Mouse (Mus musculus) forebrain, embryonic 16.5 days (tissue): Measurements from ENCODE around the gene Pcsk6. TPM values are rescaled to one million over a fixed set of nuclear protein-coding genes. Genes with fewer than 3 reads are reported as not detected.

ENCODE experiments used
- ATAC-seq: fragments of 200-750 bp; cut with Nextera tagmentation; 2 replicates; pipeline ENCODE4 v1.8.0; 2017; ENCODE audit warnings: mild to moderate bottlenecking, moderate library complexity
- H3K27ac ChIP-seq: fragments of 300-500 bp; sonication (generic); 2 replicates; pipeline ENCODE4 v1.5.1; 2014; ENCODE audit warnings: low read length, control low read depth
- H3K27me3 ChIP-seq: fragments of 300-500 bp; sonication (generic); replicated peaks from 2 replicates; pipeline ENCODE4 v1.6.1; 2014; ENCODE audit warnings: low read length; ENCODE audit not compliant: control insufficient read depth, insufficient read depth
- H3K36me3 ChIP-seq: fragments of 300-500 bp; sonication (generic); 2 replicates; pipeline ENCODE4 v1.6.1; 2014; ENCODE audit not compliant: control insufficient read depth, insufficient read depth
- H3K4me1 ChIP-seq: fragments of 300-500 bp; sonication (generic); replicated peaks from 2 replicates; pipeline ENCODE4 v1.6.1; 2014; ENCODE audit warnings: low read length; ENCODE audit not compliant: control insufficient read depth, insufficient read depth
- H3K4me2 ChIP-seq: fragments of 300-500 bp; sonication (generic); 2 replicates; pipeline ENCODE4 v1.6.1; 2014; ENCODE audit warnings: mild to moderate bottlenecking, low read length, control low read depth
- H3K4me3 ChIP-seq: fragments of 300-500 bp; sonication (generic); replicated peaks from 2 replicates; pipeline ENCODE4 v1.5.1; 2014; ENCODE audit warnings: mild to moderate bottlenecking, low read length, control low read depth
- H3K9ac ChIP-seq: fragments of 300-500 bp; sonication (generic); replicated peaks from 2 replicates; pipeline ENCODE4 v1.6.1; 2014; ENCODE audit warnings: low read depth, low read length, control low read depth
- H3K9me3 ChIP-seq: fragments of 300-500 bp; sonication (generic); 2 replicates; pipeline ENCODE4 v1.6.1; 2016; ENCODE audit warnings: low read length; ENCODE audit not compliant: control insufficient read depth
- WGBS: fragments of 180-500 bp; shearing (Covaris S2); extraction: QIAGEN DNeasy Blood & Tissue Kit; methylation state at CpG from one replicate; pipeline ENCODE4 v1.1.7; 2014; 5-methylcytosine and 5-hydroxymethylcytosine counted together
- polyA plus RNA-seq: library from polyadenylated mRNA; unstranded; fragments of >200 nt; fragmentation: Nextera tagmentation; extraction: Ambion mirVana; gene quantifications from 2 replicates; pipeline ENCODE4 v1.2.1, GENCODE M21; 2015

Pcsk6 gene
- polyA plus RNA-seq, 1 experiment from 2014 or later: 0.90 TPM

GRCm38 (mm10) chr7:66079364-66080230 is 218.1 kb downstream of the Pcsk6 start, which contains the start of gene Selenos:
Selenos (plus strand) TSS chr7:66079649.
- H3K4me3 ChIP-seq: peak within 1 kb of the TSS; percentile 95
- no peaks in the 10 kb centered on the region for H3K27me3 ChIP-seq
- H3K4me2 ChIP-seq: peak within 1 kb of the TSS; percentile 96
- no peaks in the 10 kb centered on the region for H3K9me3 ChIP-seq
- H3K9ac ChIP-seq: peak within 1 kb of the TSS; percentile 71
- peaks cover 24% of the 10 kb centered on the region for H3K36me3 ChIP-seq
- peak; percentile 100 for ATAC-seq
- H3K4me1 ChIP-seq: peaks cover 20% of the 10 kb centered on the region
- WGBS: under 1% methylated on average over 64 of the region's 65 CpGs
- H3K27ac ChIP-seq: peak within 1 kb of the TSS; percentile 79

- H3K9me3 ChIP-seq: no peaks in the 10 kb centered on the region
- peak overlapping the region; percentile 95 for H3K4me3 ChIP-seq
- H3K4me1 ChIP-seq: peaks cover 20% of the 10 kb centered on the region
- WGBS: 41% methylated on average over 5 of the region's 5 CpGs
- H3K9ac ChIP-seq: peak overlapping the region; percentile 71
- ATAC-seq: no peak
- H3K27me3 ChIP-seq: no peaks in the 10 kb centered on the region
- no peak overlapping the region for H3K27ac ChIP-seq
- H3K36me3 ChIP-seq: peaks cover 23% of the 10 kb centered on the region
- H3K4me2 ChIP-seq: peak overlapping the region; percentile 96
Observed at GRCm38 (mm10) chr7:66080231-66080613, 218.7 kb downstream of the Pcsk6 start.

- Histone ChIP-seq H3K4me3 (no peak overlapping the region), H3K4me2 (no peak overlapping the region), H3K36me3 (peaks cover 40% of the 10 kb centered on the region), H3K27ac (no peak overlapping the region), H3K27me3 (no peaks in the 10 kb centered on the region), H3K9me3 (no peaks in the 10 kb centered on the region), H3K4me1 (peaks cover 14% of the 10 kb centered on the region), H3K9ac (no peak overlapping the region)
- 86% methylated on average over 6 of the region's 6 CpGs for WGBS
- ATAC-seq: no peak
Observed at GRCm38 (mm10) chr7:66083757-66084156, 222.2 kb downstream of the Pcsk6 start.

GRCm38 (mm10) chr7:66084546-66084945 is 223.0 kb downstream of the Pcsk6 start:
- 87% methylated on average over 7 of the region's 7 CpGs for WGBS
- no peak overlapping the region for H3K9ac ChIP-seq
- no peak overlapping the region for H3K4me2 ChIP-seq
- no peaks in the 10 kb centered on the region for H3K27me3 ChIP-seq
- H3K9me3 ChIP-seq: no peaks in the 10 kb centered on the region
- peaks cover 12% of the 10 kb centered on the region for H3K4me1 ChIP-seq
- H3K4me3 ChIP-seq: no peak overlapping the region
- no peak for ATAC-seq
- H3K27ac ChIP-seq: no peak overlapping the region
- H3K36me3 ChIP-seq: peaks cover 46% of the 10 kb centered on the region

- H3K4me1 ChIP-seq: no peaks in the 10 kb centered on the region
- no peaks in the 10 kb centered on the region for H3K27me3 ChIP-seq
- H3K36me3 ChIP-seq: peaks cover 57% of the 10 kb centered on the region
- no peak overlapping the region for H3K4me3 ChIP-seq
- no peaks in the 10 kb centered on the region for H3K9me3 ChIP-seq
- 94% methylated on average over 4 of the region's 4 CpGs for WGBS
- no peak overlapping the region for H3K9ac ChIP-seq
- H3K4me2 ChIP-seq: no peak overlapping the region
- H3K27ac ChIP-seq: no peak overlapping the region
- ATAC-seq: no peak
Observed at GRCm38 (mm10) chr7:66087652-66088051, 226.1 kb downstream of the Pcsk6 start.

- no peak overlapping the region for H3K4me3 ChIP-seq
- no peaks in the 10 kb centered on the region for H3K4me1 ChIP-seq
- no peaks in the 10 kb centered on the region for H3K9me3 ChIP-seq
- WGBS: 89% methylated on average over 2 of the region's 2 CpGs
- no peak overlapping the region for H3K9ac ChIP-seq
- H3K36me3 ChIP-seq: peaks cover 55% of the 10 kb centered on the region
- ATAC-seq: no peak
- no peak overlapping the region for H3K27ac ChIP-seq
- H3K4me2 ChIP-seq: no peak overlapping the region
- no peaks in the 10 kb centered on the region for H3K27me3 ChIP-seq
Observed at GRCm38 (mm10) chr7:66088077-66088476, 226.5 kb downstream of the Pcsk6 start.

GRCm38 (mm10) chr7:66090676-66091190 is 229.2 kb downstream of the Pcsk6 start:
- Histone ChIP-seq H3K4me1 (no peaks in the 10 kb centered on the region), H3K9me3 (no peaks in the 10 kb centered on the region), H3K36me3 (peaks cover 37% of the 10 kb centered on the region), H3K4me3 (no peak overlapping the region), H3K9ac (no peak overlapping the region), H3K27me3 (no peaks in the 10 kb centered on the region), H3K27ac (no peak overlapping the region), H3K4me2 (no peak overlapping the region)
- no peak for ATAC-seq
- 73% methylated on average over 11 of the region's 11 CpGs for WGBS

- no peaks in the 10 kb centered on the region for H3K4me1 ChIP-seq
- peaks cover 32% of the 10 kb centered on the region for H3K36me3 ChIP-seq
- no peak overlapping the region for H3K4me2 ChIP-seq
- no peaks in the 10 kb centered on the region for H3K27me3 ChIP-seq
- no peak overlapping the region for H3K27ac ChIP-seq
- H3K9me3 ChIP-seq: no peaks in the 10 kb centered on the region
- H3K9ac ChIP-seq: no peak overlapping the region
- WGBS: 90% methylated on average over 7 of the region's 7 CpGs
- H3K4me3 ChIP-seq: no peak overlapping the region
- peak; percentile 20; the same call in 1 of the 2 replicates for ATAC-seq
Observed at GRCm38 (mm10) chr7:66091553-66091952, 230.0 kb downstream of the Pcsk6 start.

- Histone ChIP-seq H3K9me3 (no peaks in the 10 kb centered on the region), H3K27ac (no peak overlapping the region), H3K4me2 (no peak overlapping the region), H3K27me3 (no peaks in the 10 kb centered on the region), H3K4me1 (no peaks in the 10 kb centered on the region), H3K9ac (no peak overlapping the region), H3K36me3 (peaks cover 24% of the 10 kb centered on the region), H3K4me3 (no peak overlapping the region)
- WGBS: 88% methylated on average over 8 of the region's 8 CpGs
- no peak for ATAC-seq
Observed at GRCm38 (mm10) chr7:66092656-66093055, 231.1 kb downstream of the Pcsk6 start.
